Mouse (Mus musculus): ENCODE measurements around the gene Dhcr24. TPM values are rescaled to one million over a fixed set of nuclear protein-coding genes. Genes with fewer than 3 reads are reported as not detected.

The Dhcr24 gene
- polyA plus RNA-seq, 2 experiments: 20.5 to 52.8 TPM

DNA sequence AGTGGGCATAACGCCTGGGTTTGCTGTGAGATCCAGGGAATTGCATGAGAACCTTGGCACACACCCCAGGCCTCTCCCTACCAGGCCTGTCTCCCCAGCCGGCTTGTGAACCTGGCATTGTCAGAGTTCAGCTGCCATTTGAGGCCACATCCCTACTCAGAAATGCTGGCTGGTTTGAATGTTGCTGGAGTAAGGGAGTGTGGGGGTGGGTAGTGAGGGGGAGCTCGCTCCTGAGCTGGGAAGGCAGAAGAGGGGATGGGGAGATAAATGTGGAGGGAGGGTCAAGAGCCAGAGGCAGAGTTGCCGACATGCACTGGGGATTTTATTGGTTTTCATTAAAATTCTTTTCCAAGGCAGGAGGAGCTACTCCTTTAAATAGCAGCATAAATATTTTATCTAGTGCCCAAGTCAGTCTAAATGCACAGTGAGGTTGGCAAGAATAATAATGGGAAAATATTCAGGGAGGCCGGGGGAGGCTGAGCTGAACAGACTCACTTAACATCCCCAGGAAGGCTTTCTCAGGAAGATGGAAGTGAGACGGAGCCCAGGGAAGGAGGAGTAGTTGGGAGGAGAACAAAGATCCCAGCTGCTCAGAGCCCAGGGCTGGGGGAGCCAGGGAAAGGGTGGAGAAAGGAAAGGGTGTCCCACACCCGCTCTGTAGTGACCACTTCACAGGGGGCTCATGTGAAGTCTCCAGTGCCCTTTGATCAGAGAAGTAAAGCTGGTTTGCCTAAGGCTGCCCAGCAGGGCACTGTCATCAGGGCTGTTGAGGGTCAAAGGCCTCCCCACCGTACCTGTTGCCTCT is 72.6 kb downstream of the Dhcr24 start:
- Histone ChIP-seq H3K27me3 (ENCODE audit: control insufficient read depth, insufficient read depth, low read length) (no peaks in the 10 kb centered on the region), H3K4me3 (ENCODE audit: insufficient read depth in 1 of 2, low read depth in 2 of 2, low read length in 2 of 2) (no peak overlapping the region), H3K9me3 (ENCODE audit: control insufficient read depth, low read length) (no peaks in the 10 kb centered on the region), H3K4me1 (replicated peaks; ENCODE audit: control insufficient read depth in 2 of 2, insufficient read depth in 2 of 2, low read length in 1 of 2) (0 out of 4 replicates have a peak, but pooled peaks cover 0 to 4% of the 10 kb centered on the region in 2 experiments), H3K27ac (no peak overlapping the region), H3K36me3 (replicated peaks; ENCODE audit: control insufficient read depth, insufficient read depth, low read depth) (no peaks in the 10 kb centered on the region), H3K9ac (replicated peaks) (no peak overlapping the region), H3K4me2 (ENCODE audit: low read depth) (no peak overlapping the region)
- ATAC-seq (ENCODE audit: insufficient read depth): no peak
- 40% methylated on average over 8 of the region's 8 CpGs for WGBS (ENCODE audit: insufficient replicate concordance)
- DNase-seq (ENCODE audit: low read depth in 3 of 3, low spot score in 3 of 3): no peak
- TF ChIP-seq EP300 (IDR thresholded peaks at IDR 0.05; ENCODE audit: low read depth): no peak
- no peak for TF ChIP-seq CTCF (IDR thresholded peaks at IDR 0.05; ENCODE audit: low read depth)

DNA sequence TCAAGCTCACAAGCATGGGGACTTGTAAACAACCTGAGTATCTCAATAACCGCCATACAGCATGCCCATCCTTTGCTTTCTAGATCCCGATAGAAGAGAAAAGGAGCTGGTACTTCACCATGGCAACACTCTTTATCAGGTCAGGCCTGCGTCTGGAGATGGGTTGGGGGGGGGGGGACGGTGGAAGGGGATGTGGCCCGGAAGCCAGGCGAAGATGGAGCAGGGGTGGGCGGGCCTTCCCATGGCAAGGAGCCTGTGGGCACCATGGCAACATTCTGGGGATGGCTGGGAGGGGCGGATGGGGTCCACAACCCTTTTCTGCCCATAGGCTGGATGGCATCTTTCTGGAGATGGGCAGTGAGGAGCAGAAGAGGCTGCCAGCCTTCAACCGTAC is 73.2 kb downstream of the Dhcr24 start:
- no peak for DNase-seq (ENCODE audit: low read depth in 3 of 3, low spot score in 3 of 3)
- Histone ChIP-seq H3K4me1 (replicated peaks; ENCODE audit: control insufficient read depth in 2 of 2, insufficient read depth in 2 of 2, low read length in 1 of 2) (0 out of 4 replicates have a peak, but pooled peaks cover 0 to 2% of the 10 kb centered on the region in 2 experiments), H3K27me3 (ENCODE audit: control insufficient read depth, insufficient read depth, low read length) (no peaks in the 10 kb centered on the region), H3K4me3 (ENCODE audit: insufficient read depth in 1 of 2, low read depth in 2 of 2, low read length in 2 of 2) (no peak overlapping the region), H3K9me3 (ENCODE audit: control insufficient read depth, low read length) (no peaks in the 10 kb centered on the region), H3K27ac (no peak overlapping the region), H3K36me3 (replicated peaks; ENCODE audit: control insufficient read depth, insufficient read depth, low read depth) (no peaks in the 10 kb centered on the region), H3K4me2 (ENCODE audit: low read depth) (no peak overlapping the region), H3K9ac (replicated peaks) (no peak overlapping the region)
- TF ChIP-seq CTCF (IDR thresholded peaks at IDR 0.05; ENCODE audit: low read depth): no peak
- no peak for TF ChIP-seq EP300 (IDR thresholded peaks at IDR 0.05; ENCODE audit: low read depth)
- 28% methylated on average over 9 of the region's 9 CpGs for WGBS (ENCODE audit: insufficient replicate concordance)
- no peak for ATAC-seq (ENCODE audit: insufficient read depth)

Other genes with a start within 250 kb of the Dhcr24 start
- gene Usp24, start 244.8 kb upstream of the Dhcr24 start, polyA plus RNA-seq (2012; rRNA removed): 4.9 and 6.8 TPM in 2 replicates
- gene Usp24, start 244.8 kb upstream of the Dhcr24 start, polyA plus RNA-seq (2014; fragmentation: Nextera tagmentation; extraction: Ambion mirVana): 6.4 and 7.8 TPM in 2 replicates
- 47.9 and 50.9 TPM in 2 replicates for gene Pcsk9, start 96.7 kb upstream of the Dhcr24 start, polyA plus RNA-seq (2012; rRNA removed)
- 37.8 and 41.1 TPM in 2 replicates for gene Pcsk9, start 96.7 kb upstream of the Dhcr24 start, polyA plus RNA-seq (2014; fragmentation: Nextera tagmentation; extraction: Ambion mirVana)
- gene Bsnd, start 68.8 kb upstream of the Dhcr24 start, polyA plus RNA-seq (2012; rRNA removed): not detected in 2 replicates
- gene Bsnd, start 68.8 kb upstream of the Dhcr24 start, polyA plus RNA-seq (2014; fragmentation: Nextera tagmentation; extraction: Ambion mirVana): not detected in 2 replicates
- 0.10 TPM in 1 of 2 replicates, not detected in the other for gene Lexm, start 56.2 kb downstream of the Dhcr24 start, polyA plus RNA-seq (2012; rRNA removed)
- gene Lexm, start 56.2 kb downstream of the Dhcr24 start, polyA plus RNA-seq (2014; fragmentation: Nextera tagmentation; extraction: Ambion mirVana): not detected in 2 replicates
- 0.02 and 0.13 TPM in 2 replicates for gene Ttc22, start 61.4 kb downstream of the Dhcr24 start, polyA plus RNA-seq (2012; rRNA removed)
- gene Ttc22, start 61.4 kb downstream of the Dhcr24 start, polyA plus RNA-seq (2014; fragmentation: Nextera tagmentation; extraction: Ambion mirVana): 0.06 TPM in 1 of 2 replicates, not detected in the other
- 3.8 and 3.9 TPM in 2 replicates for gene Pars2, start 90.0 kb downstream of the Dhcr24 start, polyA plus RNA-seq (2012; rRNA removed)
- 4.3 and 5.8 TPM in 2 replicates for gene Pars2, start 90.0 kb downstream of the Dhcr24 start, polyA plus RNA-seq (2014; fragmentation: Nextera tagmentation; extraction: Ambion mirVana)
- 31.1 and 34.3 TPM in 2 replicates for gene Ttc4, start 117.9 kb downstream of the Dhcr24 start, polyA plus RNA-seq (2012; rRNA removed)
- 30.6 and 31.1 TPM in 2 replicates for gene Ttc4, start 117.9 kb downstream of the Dhcr24 start, polyA plus RNA-seq (2014; fragmentation: Nextera tagmentation; extraction: Ambion mirVana)
- gene Mroh7, start 169.9 kb downstream of the Dhcr24 start, polyA plus RNA-seq (2012; rRNA removed): 0.16 and 0.22 TPM in 2 replicates
- gene Mroh7, start 169.9 kb downstream of the Dhcr24 start, polyA plus RNA-seq (2014; fragmentation: Nextera tagmentation; extraction: Ambion mirVana): 0.06 and 0.14 TPM in 2 replicates
- 0.03 and 0.06 TPM in 2 replicates for gene Fam151a, start 172.9 kb downstream of the Dhcr24 start, polyA plus RNA-seq (2012; rRNA removed)
- gene Fam151a, start 172.9 kb downstream of the Dhcr24 start, polyA plus RNA-seq (2014; fragmentation: Nextera tagmentation; extraction: Ambion mirVana): not detected in 2 replicates
- gene Acot11, start 244.0 kb downstream of the Dhcr24 start, polyA plus RNA-seq (2012; rRNA removed): 3.9 and 4.1 TPM in 2 replicates
- 4.1 and 5.1 TPM in 2 replicates for gene Acot11, start 244.0 kb downstream of the Dhcr24 start, polyA plus RNA-seq (2014; fragmentation: Nextera tagmentation; extraction: Ambion mirVana)

Data from liver, embryonic 14.5 days (tissue).